Mouse (Mus musculus): ENCODE measurements around the gene Copg2.
A peak's percentile ranks its signal among the peaks of the same experiment; 100 is the strongest.

Copg2 gene

DNA sequence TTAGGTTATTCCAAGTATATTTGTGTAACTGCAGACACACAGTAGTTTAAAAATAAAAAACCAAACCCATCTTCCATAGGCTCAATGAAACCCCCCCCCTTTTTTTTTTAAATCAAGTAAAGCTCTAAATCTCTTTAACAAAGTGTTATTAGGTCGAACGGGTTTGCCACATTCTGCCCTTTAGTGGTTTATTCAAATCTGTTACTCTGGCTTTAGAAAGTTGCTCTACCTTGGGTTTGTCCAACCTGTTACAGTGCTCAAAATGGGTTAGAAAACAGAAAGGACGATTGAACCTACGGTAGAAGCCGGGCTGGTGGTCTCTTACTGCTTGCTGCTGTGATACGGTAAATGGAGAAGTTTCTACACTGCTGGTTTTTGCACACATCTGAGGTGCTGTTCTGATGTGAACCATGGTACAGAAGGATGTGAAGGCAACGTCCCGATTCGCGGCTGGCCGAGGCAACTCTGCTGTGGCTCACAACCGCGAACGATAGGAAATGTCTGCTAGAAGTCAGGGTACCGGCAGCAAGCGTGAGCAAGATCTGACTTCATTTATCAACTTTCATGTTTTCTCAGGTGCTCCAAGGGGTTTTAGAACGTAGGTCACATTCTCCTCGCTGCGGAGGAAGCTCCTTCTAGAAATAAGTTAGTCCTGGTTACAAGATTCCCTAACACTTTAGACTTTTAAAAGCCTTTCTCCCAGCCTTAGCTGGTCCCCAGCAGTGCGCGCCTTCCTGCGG, 161.4 kb downstream of the Copg2 start:
- no peak for DNase-seq (ENCODE audit: low spot score)

- DNase-seq (ENCODE audit: low spot score): no peak
Measured at GRCm38 (mm10) chr6:30734465-30734864, 162.1 kb downstream of the Copg2 start.

GRCm38 (mm10) chr6:30732571-30733130, 163.9 kb downstream of the Copg2 start:
- no peak for DNase-seq (ENCODE audit: low spot score)

GRCm38 (mm10) chr6:30730301-30730971, 166.2 kb downstream of the Copg2 start:
- no peak for DNase-seq (ENCODE audit: low spot score)

GRCm38 (mm10) chr6:30723331-30723730, 173.3 kb downstream of the Copg2 start, which contains the start of gene Mest:
Gene Mest (plus strand): TSS chr6:30723547.
- no peak for DNase-seq (ENCODE audit: low spot score)

DNA sequence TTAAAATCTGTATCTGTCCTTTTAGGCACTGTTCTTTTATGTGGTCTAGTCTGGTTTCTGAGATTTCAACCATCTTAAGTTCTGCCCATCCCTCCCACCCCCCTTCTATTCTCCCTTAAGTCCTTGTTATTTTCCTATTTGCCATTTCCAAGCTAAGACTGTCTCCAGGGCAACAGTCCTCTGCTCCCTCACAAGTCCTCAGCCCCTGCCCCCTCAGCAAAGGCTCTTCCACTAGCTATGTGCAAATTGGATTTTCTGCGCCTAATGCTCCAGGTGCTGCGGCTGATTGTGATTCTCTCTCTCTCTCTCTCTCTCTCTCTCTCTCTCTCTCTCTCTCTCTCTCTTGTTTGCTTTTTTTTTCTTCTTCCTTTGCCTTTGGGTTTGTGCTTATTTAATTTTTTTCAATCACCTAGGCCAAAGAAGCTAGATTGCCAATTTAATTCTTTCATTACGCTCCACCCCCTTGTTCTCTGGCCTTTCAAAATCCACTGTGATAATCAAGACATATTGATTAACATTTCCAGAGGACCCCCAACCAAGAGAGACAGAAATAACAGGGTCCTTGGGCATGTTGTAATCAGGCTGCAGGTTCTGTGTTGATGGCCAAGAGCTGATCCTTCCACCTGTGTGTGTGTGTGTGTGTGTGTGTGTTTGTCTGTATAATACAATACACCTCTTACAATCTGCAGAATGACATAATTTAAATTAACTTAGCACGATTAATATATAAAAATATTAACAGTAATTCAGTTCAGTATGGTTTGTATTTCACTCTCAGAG, 174.0 kb downstream of the Copg2 start:
- DNase-seq (ENCODE audit: low spot score): no peak

DNA sequence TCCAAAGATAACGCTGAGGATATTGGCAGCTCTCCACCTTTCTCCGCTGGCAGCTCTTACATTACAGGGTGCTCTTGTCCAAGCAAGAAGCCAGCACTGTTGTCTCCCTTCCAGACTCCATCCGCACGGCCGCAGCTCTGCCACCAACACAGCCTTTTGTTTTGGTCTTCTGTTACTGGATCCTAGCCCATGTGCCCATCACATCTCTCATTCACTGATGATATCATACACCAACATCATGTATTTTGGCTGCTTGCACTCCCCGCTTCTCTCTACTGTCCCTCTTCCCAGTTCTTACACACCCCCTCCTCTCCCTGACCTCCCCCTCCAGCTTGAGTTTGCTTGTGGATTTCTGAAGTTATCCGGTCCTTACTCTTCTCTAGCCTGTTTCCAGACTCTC, 179.8 kb downstream of the Copg2 start:
- no peak for DNase-seq (ENCODE audit: low spot score)

- DNase-seq (ENCODE audit: low spot score): no peak
Measured at GRCm38 (mm10) chr6:30714891-30715471, 181.6 kb downstream of the Copg2 start.

DNA sequence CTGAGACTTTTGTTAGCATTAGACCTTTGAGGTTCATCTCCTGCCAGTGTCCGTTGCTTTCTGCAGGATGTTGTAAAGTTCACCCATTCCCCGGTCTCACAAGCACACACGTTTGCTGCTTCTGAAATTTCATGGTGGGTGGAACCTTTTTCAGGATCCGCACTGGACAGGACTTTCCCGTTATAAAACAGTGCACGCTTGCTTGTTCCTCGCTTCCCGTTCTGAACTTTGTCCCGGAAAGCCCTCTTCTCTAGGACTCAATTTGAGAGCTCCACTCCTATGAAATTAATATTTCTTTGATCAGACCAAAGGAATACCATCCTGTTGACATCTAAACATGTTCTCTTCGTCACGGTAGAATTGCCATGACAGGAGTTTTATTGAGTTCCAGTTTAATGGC, 182.7 kb downstream of the Copg2 start:
- no peak for DNase-seq (ENCODE audit: low spot score)

DNA sequence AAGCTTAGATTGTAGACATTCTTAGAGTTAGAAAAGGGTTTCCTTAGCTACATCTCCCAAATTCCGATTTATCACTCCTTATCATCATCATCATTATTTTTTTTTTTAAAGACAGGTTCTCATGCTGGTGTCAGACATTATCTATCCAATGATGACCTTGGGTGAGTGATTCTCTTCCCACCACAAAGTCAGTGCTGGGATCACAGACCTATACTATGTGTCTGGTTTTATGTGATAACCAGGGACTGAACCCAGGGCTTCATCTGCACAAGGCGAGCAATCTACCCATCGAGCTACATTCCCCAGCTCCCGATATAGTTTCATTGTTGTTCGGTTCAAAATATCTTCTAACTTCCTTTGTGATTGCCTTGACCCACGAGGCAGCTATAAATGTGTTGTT, 183.1 kb downstream of the Copg2 start:
- DNase-seq (ENCODE audit: low spot score): no peak

DNA sequence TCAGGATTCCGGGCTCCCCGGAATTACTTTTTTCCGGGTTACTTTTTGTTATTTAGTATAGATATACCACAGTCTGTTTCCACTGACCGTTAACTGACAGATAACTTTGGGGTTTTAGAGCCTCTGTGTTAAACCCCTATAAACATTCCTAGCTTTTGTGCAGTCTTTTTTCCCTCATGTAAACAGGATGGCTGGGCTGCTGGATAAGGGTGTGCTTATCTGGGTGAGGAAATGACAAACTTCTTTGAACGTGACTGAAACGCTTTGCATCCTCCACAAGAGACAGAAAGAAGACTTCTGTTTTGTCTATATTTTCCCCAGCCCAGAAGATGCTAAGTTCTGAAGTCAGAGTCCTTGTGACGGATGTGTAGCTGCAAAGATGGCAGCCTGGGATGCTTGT, 184.1 kb downstream of the Copg2 start:
- no peak for DNase-seq (ENCODE audit: low spot score)

GRCm38 (mm10) chr6:30711365-30711763, 185.2 kb downstream of the Copg2 start:
- no peak for DNase-seq (ENCODE audit: low spot score)

- peak; percentile 60 for DNase-seq (ENCODE audit: low spot score)
Measured at GRCm38 (mm10) chr6:30710371-30711364, 185.9 kb downstream of the Copg2 start.

DNA sequence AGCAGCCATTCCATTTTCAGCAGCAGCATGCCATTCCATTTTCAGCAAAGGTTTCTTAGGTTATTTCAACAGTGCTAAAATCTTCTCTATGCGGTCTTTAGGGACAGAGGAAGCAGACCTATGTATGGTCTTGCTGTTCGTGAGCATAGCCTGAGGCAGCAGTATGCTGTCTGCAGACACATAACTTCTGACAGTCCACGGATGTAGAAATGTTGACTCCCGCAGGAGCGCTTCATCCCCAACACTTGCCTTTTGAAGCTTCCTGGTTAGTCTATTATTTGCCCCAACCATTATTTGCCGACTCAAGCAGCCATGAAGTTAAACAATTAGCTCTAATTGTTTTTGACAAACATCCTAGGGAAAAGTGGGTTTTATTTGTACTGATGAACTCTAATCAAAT, 187.5 kb downstream of the Copg2 start:
- DNase-seq (ENCODE audit: low spot score): no peak

GRCm38 (mm10) chr6:30703977-30704602, 192.5 kb downstream of the Copg2 start:
- DNase-seq (ENCODE audit: low spot score): no peak

- no peak for DNase-seq (ENCODE audit: low spot score)
Measured at GRCm38 (mm10) chr6:30703476-30703875, 193.1 kb downstream of the Copg2 start.

DNA sequence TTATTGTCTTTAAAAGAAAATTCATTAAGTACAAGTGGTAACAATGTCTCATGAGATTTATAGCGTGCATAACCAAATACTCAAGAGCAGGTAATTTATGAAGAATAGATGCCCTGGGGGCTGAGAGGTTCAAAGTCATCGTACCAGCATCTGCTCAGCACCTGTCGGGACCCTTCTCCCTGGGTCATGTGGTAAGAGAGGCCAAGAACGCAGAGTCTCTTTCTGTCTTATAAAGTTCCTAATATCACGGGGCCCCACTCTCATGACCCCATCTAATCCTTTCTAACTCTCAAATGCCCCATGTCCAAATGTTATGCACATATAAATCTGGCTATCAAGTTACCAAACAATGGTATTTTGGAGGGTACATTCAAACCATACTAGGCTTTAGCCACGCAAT, 193.7 kb downstream of the Copg2 start:
- no peak for DNase-seq (ENCODE audit: low spot score)

DNA sequence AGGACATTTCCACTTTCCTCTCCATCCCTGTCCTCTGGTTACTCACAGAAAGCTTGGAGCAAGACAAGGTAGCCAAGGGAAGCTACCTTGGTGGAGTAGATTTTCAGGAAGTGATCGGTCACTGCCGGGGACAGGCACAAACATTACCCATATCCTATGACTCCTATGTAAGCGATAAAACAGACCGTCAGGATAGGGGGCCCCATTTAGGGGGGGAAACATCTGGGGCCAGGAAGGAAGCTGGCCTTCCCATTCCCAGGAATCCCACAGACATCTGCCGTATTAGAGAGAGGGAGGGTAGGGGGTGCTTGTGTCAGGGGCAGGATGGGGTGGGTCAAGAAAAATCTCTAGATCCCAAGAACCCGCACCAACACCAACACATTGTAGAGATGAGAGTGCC, 196.4 kb downstream of the Copg2 start:
- no peak for DNase-seq (ENCODE audit: low spot score)

DNA sequence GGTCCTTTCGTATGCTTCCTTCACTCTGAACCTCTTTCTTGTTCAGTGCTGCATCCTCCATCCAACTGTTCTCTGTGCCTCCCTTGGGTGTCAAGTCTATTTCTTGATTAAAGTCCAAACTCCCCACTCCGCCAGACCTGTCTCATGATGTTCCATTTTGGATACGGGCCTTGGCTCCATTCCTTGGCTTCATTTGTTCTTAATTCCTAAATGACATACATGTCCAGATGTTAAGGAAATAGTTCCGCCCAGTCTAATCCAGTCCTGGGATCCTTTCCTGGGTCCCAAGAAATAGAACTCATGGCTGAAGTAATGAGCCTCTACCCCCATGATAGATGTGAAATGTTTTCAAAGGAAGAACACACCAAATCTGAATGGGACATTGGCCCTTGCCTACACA, 198.6 kb downstream of the Copg2 start:
- no peak for DNase-seq (ENCODE audit: low spot score)

Measured in ovary, postnatal 36 days (tissue).